Mouse (Mus musculus): ENCODE measurements around the gene Cpne7.

GRCm38 (mm10) chr8:123145279-123145678, 28.1 kb downstream of the Cpne7 start:
- TF ChIP-seq EP300 (optimal IDR thresholded peaks at IDR 0.05): no peak
- peak; percentile 73 for TF ChIP-seq CTCF (IDR thresholded peaks at IDR 0.05; ENCODE audit: low read depth)

All from stomach, postnatal 0 days (tissue).